19 mouse cellular contexts compared by ENCODE assay signal in genomic region chr10:74919277-74919676, GRCm38 (mm10). TPM values are rescaled to one million over a fixed set of nuclear protein-coding genes. Genes with fewer than 3 reads are reported as not detected.
DNase-seq lines count a peak whose midpoint lies in the region; TF ChIP-seq lines count a peak whose summit lies in the region.
"Had no signal": no experiment of that assay in that cellular context is flagged by ENCODE, and none has a peak within 500 bp of the region (broad histone marks: within the 10 kb centered on the region; RNA-seq: fewer than 3 reads in every experiment).

No protein-coding gene starts in this region.

- no peak for TF ChIP-seq CTCF in CH12.LX (conservative IDR thresholded peaks at IDR 0.05 in 1 of 2, IDR thresholded peaks at IDR 0.05 in 1 of 2; ENCODE audit: low read depth in 2 of 2, low read length in 2 of 2)

- TF ChIP-seq RAD21 in CH12.LX (IDR thresholded peaks at IDR 0.05; ENCODE audit: low read depth, low read length) = no peak

- no peaks in the 10 kb centered on the region for H3K79me2 ChIP-seq in CH12.LX (replicated peaks; ENCODE audit: control insufficient read depth, extremely low read depth, insufficient read depth, poor library complexity, severe bottlenecking)

- H3K27ac ChIP-seq in CH12.LX (ENCODE audit: insufficient read depth, low read depth) = no peak overlapping the region
- H3K27ac ChIP-seq: embryonic facial prominence, embryonic 13.5 days; forebrain, embryonic 13.5 days; hindbrain, embryonic 10.5 days; hindbrain, embryonic 14.5 days had no signal

- DNase-seq in A20 (ENCODE audit: low read depth, low spot score) = peak; percentile 79
- DNase-seq in CH12.LX (ENCODE audit: extremely low read depth) = peak; percentile 82
- peak; percentile 69 for DNase-seq in R1 (ENCODE audit: low read depth, low spot score)
- peak; percentile 62 for DNase-seq in induced T-regulatory cell, adult 2 months (ENCODE audit: low read depth)
- no peak for DNase-seq in gastrocnemius, postnatal 10 days
- no peak for DNase-seq in urinary bladder, postnatal 10 days (ENCODE audit: low spot score)
- DNase-seq in layer of hippocampus, postnatal 25 days (ENCODE audit: extremely low spot score in 1 of 2, low spot score in 1 of 2) = no peak
- no peak for DNase-seq in layer of hippocampus, adult 11-12 months (ENCODE audit: low spot score)
- DNase-seq: adrenal gland, postnatal 14 days; B cell, adult 2 months; cerebellum, adult 11-12 months; cerebellum, adult 9-10 months; cerebellum, postnatal 25 days; kidney, adult 9 months had no signal

- H3K36me3 ChIP-seq in CH12.LX (replicated peaks in 1 of 2; ENCODE audit: control insufficient read depth in 1 of 2, insufficient read depth in 1 of 2, low read length in 1 of 2) = no peaks in the 10 kb centered on the region
- H3K36me3 ChIP-seq: embryonic facial prominence, embryonic 13.5 days; heart, embryonic 12.5 days; hindbrain, embryonic 10.5 days had no signal

- H3K27me3 ChIP-seq in CH12.LX (replicated peaks) = peaks cover 2% of the 10 kb centered on the region
- H3K27me3 ChIP-seq: forebrain, embryonic 13.5 days had no signal

- dilution Hi-C loops in CH12.LX (cut with MboI; ENCODE audit: extremely low pct_ligation_motif_present, extremely low pct_unique_long_range_greater_than_20kb, low sequenced_read_pairs) = no loop called here

- H3K4me2 ChIP-seq in CH12.LX (ENCODE audit: insufficient read depth, low read depth, poor library complexity, severe bottlenecking) = peak overlapping the region; percentile 29; the same call in 1 of the 2 replicates
- H3K4me2 ChIP-seq: embryonic facial prominence, embryonic 13.5 days; forebrain, embryonic 13.5 days; heart, embryonic 12.5 days; hindbrain, embryonic 14.5 days had no signal

- peaks cover 26 to 38% of the 10 kb centered on the region in 2 experiments for H3K4me1 ChIP-seq in CH12.LX (ENCODE audit: control insufficient read depth in 1 of 2, insufficient read depth in 2 of 2)
- H3K4me1 ChIP-seq: embryonic facial prominence, embryonic 13.5 days; forebrain, embryonic 13.5 days; heart, embryonic 12.5 days had no signal

- in situ Hi-C loops in CH12.LX (cut with MboI; ENCODE audit: low pct_ligation_motif_present, low pct_unique_long_range_greater_than_20kb, low sequenced_read_pairs) = no loop called here

- no peaks in the 10 kb centered on the region for H3K9me3 ChIP-seq in CH12.LX (replicated peaks; ENCODE audit: low read length)
- H3K9me3 ChIP-seq: embryonic facial prominence, embryonic 13.5 days; forebrain, embryonic 13.5 days; heart, embryonic 12.5 days; hindbrain, embryonic 10.5 days had no signal

- peak; percentile 76 for TF ChIP-seq POLR2A in CH12.LX (IDR thresholded peaks at IDR 0.05; ENCODE audit: low read depth, low read length)

- H3K4me3 ChIP-seq in CH12.LX (replicated peaks in 1 of 3; ENCODE audit: low read depth in 2 of 3, low read length in 2 of 3, poor library complexity in 1 of 3) = peak overlapping the region in 1 of 3 experiments; percentile 25
- H3K4me3 ChIP-seq: embryonic facial prominence, embryonic 13.5 days; forebrain, embryonic 13.5 days; heart, embryonic 12.5 days; hindbrain, embryonic 10.5 days had no signal

- no peak for TF ChIP-seq EP300 in CH12.LX (IDR thresholded peaks at IDR 0.05; ENCODE audit: low read length)

- H3K9ac ChIP-seq in CH12.LX (ENCODE audit: insufficient read depth, low read depth) = no peak overlapping the region
- H3K9ac ChIP-seq: embryonic facial prominence, embryonic 13.5 days; forebrain, embryonic 13.5 days; heart, embryonic 12.5 days; hindbrain, embryonic 14.5 days had no signal

TF ChIP-seq in CH12.LX, 34 proteins besides CTCF, POLR2A, EP300 and RAD21:
- TF ChIP-seq SIN3A (IDR thresholded peaks at IDR 0.05; ENCODE audit: low read length) = no peak
- TF ChIP-seq PAX5 (IDR thresholded peaks at IDR 0.05; ENCODE audit: low read length) = no peak
- no peak; the same call in 1 of the 2 replicates for TF ChIP-seq JUND (conservative IDR thresholded peaks at IDR 0.05; ENCODE audit: low read depth, low read length)
- TF ChIP-seq TCF12 (IDR thresholded peaks at IDR 0.05; ENCODE audit: low read depth, low read length) = 0 out of 2 replicates have a peak, but pooled peaks have one; percentile 29
- TF ChIP-seq MYC (IDR thresholded peaks at IDR 0.05; ENCODE audit: low read depth, low read length) = no peak
- no peak for TF ChIP-seq SMC3 (IDR thresholded peaks at IDR 0.05; ENCODE audit: low read depth, low read length)
- no peak for TF ChIP-seq CHD2 (IDR thresholded peaks at IDR 0.05; ENCODE audit: low read length)
- no peak for TF ChIP-seq MAFK (IDR thresholded peaks at IDR 0.05; ENCODE audit: insufficient replicate concordance, low read length)
- no peak for TF ChIP-seq RCOR1 (conservative IDR thresholded peaks at IDR 0.05; ENCODE audit: low read depth, low read length)
- no peak for TF ChIP-seq GABPA (IDR thresholded peaks at IDR 0.05; ENCODE audit: insufficient replicate concordance, low read depth, low read length)
- no peak for TF ChIP-seq MAZ (IDR thresholded peaks at IDR 0.05; ENCODE audit: low read depth, low read length)
- TF ChIP-seq ZNF384 (IDR thresholded peaks at IDR 0.05; ENCODE audit: low read depth, low read length) = no peak
- TF ChIP-seq ZC3H11A (IDR thresholded peaks at IDR 0.05; ENCODE audit: low read depth, low read length) = no peak
- TF ChIP-seq BHLHE40 (IDR thresholded peaks at IDR 0.05; ENCODE audit: low read depth, low read length) = no peak
- no peak for TF ChIP-seq E2F4 (IDR thresholded peaks at IDR 0.05; ENCODE audit: insufficient replicate concordance, low read depth, low read length)
- TF ChIP-seq UBTF (IDR thresholded peaks at IDR 0.05; ENCODE audit: low read depth, low read length) = no peak
- no peak for TF ChIP-seq USF1 (IDR thresholded peaks at IDR 0.05; ENCODE audit: low read depth, low read length)
- peak; percentile 15; the same call in 1 of the 2 replicates for TF ChIP-seq HCFC1 (IDR thresholded peaks at IDR 0.05; ENCODE audit: low read depth, low read length)
- TF ChIP-seq KAT2A (IDR thresholded peaks at IDR 0.05; ENCODE audit: insufficient replicate concordance, low read length) = no peak
- TF ChIP-seq ZKSCAN1 (IDR thresholded peaks at IDR 0.05; ENCODE audit: borderline replicate concordance, low read depth, low read length) = no peak
- peak; percentile 93 for TF ChIP-seq ZMIZ1 (IDR thresholded peaks at IDR 0.05; ENCODE audit: low read depth, low read length)
- TF ChIP-seq JUN (IDR thresholded peaks at IDR 0.05; ENCODE audit: insufficient read depth, low read depth, low read length) = no peak
- no peak for TF ChIP-seq IRF4 (IDR thresholded peaks at IDR 0.05; ENCODE audit: low read depth, low read length)
- TF ChIP-seq MEF2A (IDR thresholded peaks at IDR 0.05; ENCODE audit: borderline replicate concordance, low read depth, low read length) = no peak
- TF ChIP-seq ELF1 (IDR thresholded peaks at IDR 0.05; ENCODE audit: low read depth, low read length) = peak; percentile 85
- TF ChIP-seq ETS1 (conservative IDR thresholded peaks at IDR 0.05; ENCODE audit: low read depth, low read length) = no peak; the same call in 1 of the 2 replicates
- TF ChIP-seq TBP (conservative IDR thresholded peaks at IDR 0.05; ENCODE audit: low read depth, low read length) = peak; percentile 89
- TF ChIP-seq CHD1 (IDR thresholded peaks at IDR 0.05; ENCODE audit: low read depth, low read length) = no peak
- TF ChIP-seq MXI1 (IDR thresholded peaks at IDR 0.05; ENCODE audit: low read depth, low read length) = no peak
- TF ChIP-seq NRF1 (IDR thresholded peaks at IDR 0.05; ENCODE audit: low read depth, low read length) = no peak
TF ChIP-seq in CH12.LX: peak in this region for 5.

RNA-seq across cellular contexts. Expression of gene Gnaz, which starts 47.7 kb away (rescaled TPM):
- total RNA-seq in CH12.LX (2012; rRNA removed) (36.9 and 49.9 TPM in 2 replicates), CH12.LX (2014; rRNA removed) (4.3 and 5.5 TPM in 2 replicates)
- polyA plus RNA-seq in CH12.LX (2012; ENCODE audit: insufficient read length, low read depth) = 2.7 TPM in 2 replicates
- total RNA-seq in gastrocnemius, postnatal 10 days (2021) = 1 to 10 TPM in 1 of 2 experiments, under 1 TPM in 1; 0.99 to 1.6 TPM
- total RNA-seq in layer of hippocampus, postnatal 25 days (2021) = 100 to 1,000 TPM in 1 of 2 experiments, 10 to 100 TPM in 1; 99.3 to 109 TPM

Comparison
In these comparisons a context has a peak if more than half of its experiments do, and no peak if none do; other contexts are left out.
1. DNase-seq: peak in A20 (single experiment), CH12.LX (single experiment), R1 (single experiment) and induced T-regulatory cell, adult 2 months (single experiment); none in gastrocnemius, postnatal 10 days (single experiment), urinary bladder, postnatal 10 days (single experiment), layer of hippocampus, postnatal 25 days (0 of 2) and layer of hippocampus, adult 11-12 months (single experiment).